In the genomic region with DNA sequence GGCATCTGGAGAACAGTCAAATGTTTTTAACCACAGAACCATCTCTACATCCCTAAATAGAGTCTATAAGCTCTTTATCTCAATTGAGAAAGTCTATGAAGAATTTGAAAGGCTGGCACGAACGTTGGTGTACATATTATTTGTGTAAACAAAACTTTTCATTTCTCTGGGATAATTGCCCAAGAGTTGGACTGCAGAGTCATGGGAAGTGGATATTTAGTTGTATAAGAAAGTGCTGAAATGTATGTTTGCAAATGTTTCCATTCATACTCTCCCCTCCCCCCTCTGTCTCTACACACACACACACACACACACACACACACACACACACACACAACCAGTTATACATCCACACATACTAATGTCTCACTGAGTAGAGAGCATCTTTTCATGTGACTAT, we compare ENCODE assay signal across 20 mouse cellular contexts.
"Had no signal": no experiment of that assay in that cellular context is flagged by ENCODE, and none has a peak within 500 bp of the region (broad histone marks: within the 10 kb centered on the region; RNA-seq: fewer than 3 reads in every experiment).

No protein-coding gene starts in this region.

- H3K36me3 ChIP-seq: liver, embryonic 13.5 days; liver, embryonic 15.5 days; neural tube, embryonic 13.5 days; neural tube, embryonic 15.5 days had no signal

- DNase-seq: liver, embryonic 13.5 days; liver, postnatal 0 days; midbrain, embryonic 14.5 days; retina, postnatal 1 day; right cerebral cortex, adult 18-20 months; right cerebral cortex, postnatal 25 days; right cerebral cortex, postnatal 4 days; spleen, adult 18-20 months; thymus, adult 18-20 months; thymus, postnatal 14 days; thymus, postnatal 36 days had no signal

- H3K27me3 ChIP-seq: liver, embryonic 13.5 days; liver, embryonic 15.5 days; megakaryocyte, embryonic 14.5 days; neural tube, embryonic 13.5 days; neural tube, embryonic 15.5 days had no signal

- H3K9ac ChIP-seq: liver, embryonic 13.5 days; liver, embryonic 15.5 days; liver, postnatal 0 days; neural tube, embryonic 15.5 days had no signal

- H3K4me3 ChIP-seq: liver, embryonic 13.5 days; liver, embryonic 15.5 days; megakaryocyte, embryonic 14.5 days; myocyte; neural tube, embryonic 13.5 days; neural tube, embryonic 15.5 days had no signal

- H3K4me2 ChIP-seq: liver, embryonic 11.5 days; liver, embryonic 13.5 days; liver, embryonic 15.5 days; midbrain, embryonic 11.5 days had no signal

- H3K9me3 ChIP-seq: liver, embryonic 13.5 days; liver, embryonic 15.5 days; megakaryocyte, embryonic 14.5 days; neural tube, embryonic 13.5 days; neural tube, embryonic 15.5 days had no signal

- H3K27ac ChIP-seq: liver, embryonic 13.5 days; liver, embryonic 15.5 days; macrophage; neural tube, embryonic 13.5 days; neural tube, embryonic 15.5 days had no signal

- H3K4me1 ChIP-seq: liver, embryonic 15.5 days had no signal

- ATAC-seq: liver, postnatal 0 days; midbrain, embryonic 16.5 days had no signal
